Mouse (Mus musculus) stomach, postnatal 0 days (tissue): ENCODE measurements around the gene Ndufaf8.

Source experiments
- CTCF ChIP-seq: IDR thresholded peaks from 2 replicates; pipeline ENCODE4 v1.5.1; 2016; ENCODE audit warnings: antibody characterized with exemption, low read depth, mild to moderate bottlenecking, moderate library complexity
- EP300 ChIP-seq: optimal IDR thresholded peaks from 2 replicates; pipeline ENCODE3; 2016; ENCODE audit warnings: antibody characterized with exemption

- no peak for TF ChIP-seq CTCF
- TF ChIP-seq EP300, result no peak
These were observed 12.7 kb upstream of the Ndufaf8 start for GRCm38 (mm10) chr11:120085891-120086627.
